Mouse (Mus musculus): ENCODE data around the gene Grid2ip.

Gene Grid2ip

DNA sequence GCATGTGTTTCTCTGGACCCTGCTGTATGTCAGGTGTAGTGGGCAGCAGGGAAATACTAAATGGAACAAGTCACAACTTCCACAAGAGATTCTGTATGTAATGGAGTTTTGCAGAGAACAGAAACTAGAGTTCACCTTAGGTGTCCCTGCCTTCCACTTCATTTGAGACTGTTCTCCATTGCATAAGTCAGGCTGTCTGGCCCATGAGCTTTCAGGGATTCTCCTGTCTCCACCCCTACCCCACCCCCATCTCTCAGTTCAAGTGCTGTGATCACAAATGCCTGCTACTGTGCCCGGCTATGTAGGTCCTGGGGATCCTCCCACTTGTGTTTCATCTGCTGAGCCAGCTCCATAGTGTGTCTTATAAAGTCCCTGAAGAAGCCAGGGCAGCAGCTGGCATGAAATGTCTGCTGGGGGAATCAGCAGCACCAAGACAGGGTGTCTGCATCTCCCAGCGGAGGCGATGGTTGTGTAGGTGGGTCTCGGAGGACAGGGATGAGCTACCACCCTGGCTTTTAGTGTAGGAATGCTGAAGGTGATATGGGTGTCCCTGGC is 53.8 kb downstream of the Grid2ip start:
- DNase-seq (ENCODE audit: low read depth), result no peak

DNA sequence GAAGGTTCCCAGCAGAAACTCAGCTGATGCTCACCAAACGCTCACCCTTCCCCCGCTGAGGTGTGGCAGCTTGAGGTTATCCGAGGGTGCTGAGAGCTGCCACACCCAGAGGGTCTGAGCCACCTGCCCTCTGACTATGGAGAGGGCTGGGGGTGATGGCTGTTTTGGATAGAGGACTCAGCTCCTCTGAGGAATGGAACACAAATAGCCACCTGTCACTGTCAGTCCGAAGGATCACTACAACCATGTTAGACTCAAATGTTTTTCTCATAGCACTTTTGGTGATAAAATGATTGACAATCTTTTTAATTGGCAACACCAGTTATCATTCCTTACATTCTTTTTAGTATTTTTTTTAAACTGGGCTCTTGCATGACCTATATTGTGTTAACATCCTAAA is 64.3 kb downstream of the Grid2ip start:
- DNase-seq (ENCODE audit: low read depth), result no peak

DNA sequence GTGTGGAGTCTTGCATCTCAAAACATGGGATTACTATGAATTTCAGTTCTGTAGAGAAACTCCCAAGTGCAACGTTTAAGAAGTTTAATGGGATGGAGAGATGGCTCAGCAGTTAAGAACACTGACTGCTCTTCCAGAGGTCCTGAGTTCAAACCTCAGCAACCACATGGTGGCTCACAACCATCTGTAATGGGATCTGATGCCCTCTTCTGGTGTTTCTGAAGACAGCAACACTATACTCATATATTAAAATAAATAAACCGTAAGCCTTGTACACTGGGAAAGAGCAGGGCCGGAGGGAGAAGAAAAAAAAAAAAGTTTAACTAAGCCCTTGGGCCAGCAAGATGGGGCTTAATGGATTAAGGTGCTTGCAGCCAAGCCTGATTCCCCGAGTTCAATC is 65.9 kb downstream of the Grid2ip start:
- DNase-seq (ENCODE audit: low read depth), result no peak

DNA sequence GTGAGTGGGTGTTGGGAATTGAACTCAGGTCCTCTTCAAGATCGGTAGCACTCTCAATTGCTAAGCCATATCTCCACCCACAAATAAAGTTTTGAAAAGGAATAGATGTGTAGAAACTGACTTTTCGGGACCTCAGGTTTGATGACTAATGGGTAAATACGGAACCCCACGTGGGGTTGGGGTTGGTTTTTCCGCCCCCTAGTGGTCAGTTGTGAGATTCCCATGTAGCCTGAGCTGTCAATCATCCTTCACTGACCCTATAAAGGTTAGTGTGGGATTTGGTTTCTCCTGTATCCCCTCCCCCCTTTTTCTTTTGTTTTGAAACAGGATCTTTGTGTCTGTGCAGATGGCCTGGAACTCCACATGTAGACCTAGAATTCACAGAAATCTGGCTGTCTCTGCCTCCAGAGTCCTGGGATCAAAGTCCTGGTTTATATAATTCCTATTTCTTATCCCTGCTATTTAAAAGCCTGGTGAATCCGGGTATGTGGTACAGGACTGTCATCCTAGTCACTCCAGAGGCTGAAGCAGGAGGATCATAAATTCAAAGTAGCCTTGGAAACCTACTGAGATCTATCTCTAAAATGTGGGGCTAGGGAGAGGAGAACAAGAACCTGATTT is 66.9 kb downstream of the Grid2ip start:
- DNase-seq (ENCODE audit: low read depth), result peak; percentile 84

DNA sequence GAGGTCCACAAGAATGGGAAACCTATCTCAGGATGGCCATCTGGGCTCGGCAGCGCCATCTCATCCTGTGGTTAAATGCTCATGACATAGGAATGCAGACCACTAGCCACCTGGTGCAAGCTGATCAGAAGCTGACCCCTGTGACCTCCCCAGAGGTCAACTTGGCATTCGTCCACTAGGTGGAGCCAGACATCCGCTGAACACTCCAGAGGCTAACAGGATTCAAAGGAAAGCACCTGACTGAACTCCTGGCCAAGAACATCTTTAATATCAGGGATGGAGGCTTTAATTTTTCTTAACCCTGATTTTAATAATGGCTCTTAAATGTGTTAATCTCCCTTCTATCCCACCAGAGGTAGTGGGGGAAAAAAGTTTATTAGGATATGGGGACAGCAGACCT is 77.3 kb downstream of the Grid2ip start:
- DNase-seq (ENCODE audit: low read depth), result peak; percentile 85

DNA sequence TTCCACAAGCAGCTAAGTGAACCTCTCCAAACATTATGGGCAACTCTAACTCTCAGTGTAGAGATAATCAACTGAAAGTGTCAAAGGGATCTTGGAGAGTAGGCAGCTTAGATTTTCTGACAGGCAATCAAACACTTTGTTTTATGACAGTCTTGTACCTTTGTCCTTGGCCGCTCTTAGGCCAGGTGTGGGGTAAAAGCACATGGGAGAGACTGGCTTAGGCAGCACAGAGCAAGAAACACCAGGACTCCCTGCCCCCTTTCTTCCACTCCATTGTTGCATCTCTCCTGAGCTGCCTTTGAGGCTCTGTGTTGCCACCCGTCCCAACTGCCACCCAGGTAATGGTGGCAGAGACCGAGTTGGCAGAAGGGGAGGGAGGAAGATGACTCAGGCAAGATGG is 84.2 kb downstream of the Grid2ip start:
- DNase-seq (ENCODE audit: low read depth), result no peak

DNA sequence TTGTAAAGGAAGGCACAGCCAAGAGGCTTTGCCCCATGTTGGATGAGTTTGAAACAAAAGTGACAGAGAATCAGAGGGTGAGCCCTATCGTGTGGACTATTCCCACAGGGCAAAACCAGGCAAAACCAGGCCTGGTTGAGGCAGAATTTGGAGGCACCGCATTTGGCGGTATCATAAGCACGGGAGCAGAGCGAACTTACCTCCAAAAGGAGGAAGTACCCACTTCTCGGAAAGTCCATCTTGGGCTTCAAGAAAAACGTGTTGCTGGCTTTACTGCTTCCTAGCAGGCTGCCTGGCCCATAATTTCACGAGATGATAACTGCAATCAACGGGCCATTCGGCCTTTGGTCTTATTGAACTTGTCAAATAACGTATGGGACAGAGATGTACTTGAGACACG is 84.6 kb downstream of the Grid2ip start:
- DNase-seq (ENCODE audit: low read depth), result no peak
